Mouse (Mus musculus): ENCODE measurements around the gene Bicc1. TPM values are rescaled to one million over a fixed set of nuclear protein-coding genes. Genes with fewer than 3 reads are reported as not detected.
A peak's percentile ranks its signal among the peaks of the same experiment; 100 is the strongest.

Gene Bicc1
- total RNA-seq, 2 experiments from 2014 or later = 18.6 to 20.6 TPM

DNA sequence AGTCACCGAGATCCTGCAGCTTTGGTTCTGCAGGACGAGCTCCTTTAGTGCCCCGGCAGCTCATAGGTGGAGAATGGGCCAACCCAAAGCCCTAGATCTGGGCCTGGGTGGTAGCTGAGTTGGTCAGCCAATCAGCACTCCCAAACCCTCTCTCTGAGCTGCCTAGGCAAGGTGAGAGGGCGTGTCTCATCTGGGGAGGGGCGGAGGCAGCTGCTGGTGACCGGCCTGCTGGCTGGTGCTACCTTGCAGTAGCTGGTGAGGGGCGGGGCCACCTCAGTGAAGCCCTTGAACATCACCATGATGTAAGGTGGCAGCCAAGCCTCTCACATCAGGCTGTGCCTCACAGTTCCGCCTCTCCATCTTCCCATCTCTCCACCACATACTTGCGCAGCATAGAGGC, 29.2 kb downstream of the Bicc1 start:
- DNase-seq = no peak
- intact Hi-C loops (cut with DNase I; ENCODE audit: low total_unique reads) = no loop called here

DNA sequence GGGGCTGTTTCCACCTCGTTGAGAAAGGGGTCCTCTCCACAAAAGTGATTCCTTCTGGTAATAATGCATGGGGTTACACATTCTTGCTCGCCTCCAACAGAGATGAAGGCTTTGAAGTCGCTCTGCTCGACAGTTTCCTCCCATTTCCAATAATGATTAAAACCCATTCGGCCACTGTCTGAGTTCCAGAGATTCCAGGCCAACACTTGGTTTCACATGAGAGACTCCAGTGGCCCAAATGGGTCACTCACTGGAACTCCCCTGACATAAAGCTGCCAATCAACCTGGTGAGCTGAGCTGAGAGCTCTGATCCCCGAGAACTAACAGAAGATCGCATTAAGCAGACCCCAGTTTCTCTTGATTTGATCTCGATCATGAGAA, 31.6 kb downstream of the Bicc1 start:
- DNase-seq = no peak
- intact Hi-C loops (cut with DNase I; ENCODE audit: low total_unique reads) = no loop called here

DNA sequence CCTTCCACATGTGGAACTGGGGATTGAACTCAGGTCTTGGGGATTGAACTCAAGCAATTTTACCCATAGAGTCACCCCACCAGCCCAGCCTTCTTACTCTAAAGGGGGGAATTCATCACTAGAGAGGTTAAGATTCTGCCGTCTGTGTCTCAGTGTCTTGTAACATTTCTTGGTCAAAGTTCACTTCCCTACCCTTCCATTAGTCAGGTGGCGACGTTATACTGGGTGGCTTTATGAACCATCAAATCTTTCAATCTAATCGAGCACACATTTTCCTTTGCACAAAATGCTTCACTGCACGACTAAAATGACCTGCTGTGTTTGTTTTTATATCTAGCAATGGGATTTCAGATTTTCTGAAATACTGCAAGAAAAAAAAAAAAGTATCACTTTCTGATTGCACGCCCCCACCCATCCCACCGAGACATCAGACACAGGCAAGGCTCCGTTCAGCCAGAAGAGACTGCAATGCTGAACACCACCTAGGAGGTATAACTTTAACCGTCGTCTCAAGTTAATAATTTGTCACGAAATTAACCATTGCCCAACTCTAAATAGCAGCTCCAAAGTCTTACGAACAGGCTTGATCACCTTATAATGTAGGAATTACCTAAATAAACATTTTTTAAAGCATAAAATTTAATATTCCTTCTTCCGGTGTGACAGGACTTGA, 32.1 kb downstream of the Bicc1 start:
- DNase-seq = no peak
- intact Hi-C loops (cut with DNase I; ENCODE audit: low total_unique reads) = no loop called here

DNA sequence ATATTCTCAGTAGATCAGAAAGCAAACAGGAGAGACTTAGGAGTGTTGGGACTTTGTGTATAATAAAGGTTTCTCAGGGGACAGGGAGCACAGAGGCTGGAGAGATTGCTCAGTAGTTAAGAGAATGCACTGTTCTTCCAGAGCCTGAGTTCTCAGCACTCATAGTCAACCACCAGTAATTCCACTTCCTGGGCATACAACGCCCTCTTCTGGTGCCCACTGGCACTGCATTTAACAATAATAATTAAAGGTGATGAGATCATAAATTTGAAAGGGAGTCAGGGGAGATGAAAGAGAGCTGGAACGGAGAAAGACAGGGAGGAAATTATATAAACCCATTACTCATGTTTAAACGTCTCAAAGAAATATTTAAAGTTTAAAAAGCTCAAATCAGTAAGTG, 35.5 kb downstream of the Bicc1 start:
- intact Hi-C loops (cut with DNase I; ENCODE audit: low total_unique reads) = no loop called here
- DNase-seq = no peak

GRCm38 (mm10) chr10:71123395-71123794, 36.1 kb downstream of the Bicc1 start:
- DNase-seq = peak; percentile 32

DNA sequence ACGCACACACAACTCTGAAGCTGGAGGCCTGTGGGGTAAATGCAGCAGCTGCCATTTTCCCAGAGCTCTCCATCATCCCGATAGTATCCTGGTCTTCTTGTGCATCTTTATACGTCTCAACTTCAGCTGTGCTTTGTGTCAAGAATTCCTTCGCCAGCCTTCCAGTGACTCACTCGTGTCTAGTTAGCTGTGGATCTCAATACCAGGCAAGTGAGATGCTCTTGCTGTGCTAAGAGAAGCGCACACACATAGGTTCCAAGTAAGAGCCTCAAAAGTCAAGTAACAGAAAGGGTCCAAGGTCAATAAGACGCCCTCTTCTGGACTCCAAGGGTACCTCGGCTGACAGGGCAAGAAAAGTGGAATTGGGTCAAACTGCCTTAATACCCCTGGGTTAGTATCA, 37.0 kb downstream of the Bicc1 start:
- intact Hi-C loops (cut with DNase I; ENCODE audit: low total_unique reads) = no loop called here
- no peak for DNase-seq

More at GRCm38 (mm10) chr10:71123395-71123794, 36.1 kb downstream of the Bicc1 start:
- intact Hi-C loops (cut with DNase I; ENCODE audit: low total_unique reads) = no loop called here

- no peak for DNase-seq
- intact Hi-C loops (cut with DNase I; ENCODE audit: low total_unique reads) = no loop called here
Observed at GRCm38 (mm10) chr10:71120769-71121165, 38.7 kb downstream of the Bicc1 start.

- intact Hi-C loops (cut with DNase I; ENCODE audit: low total_unique reads) = no loop called here
- DNase-seq = no peak
Observed at GRCm38 (mm10) chr10:71120121-71120768, 39.3 kb downstream of the Bicc1 start.

DNA sequence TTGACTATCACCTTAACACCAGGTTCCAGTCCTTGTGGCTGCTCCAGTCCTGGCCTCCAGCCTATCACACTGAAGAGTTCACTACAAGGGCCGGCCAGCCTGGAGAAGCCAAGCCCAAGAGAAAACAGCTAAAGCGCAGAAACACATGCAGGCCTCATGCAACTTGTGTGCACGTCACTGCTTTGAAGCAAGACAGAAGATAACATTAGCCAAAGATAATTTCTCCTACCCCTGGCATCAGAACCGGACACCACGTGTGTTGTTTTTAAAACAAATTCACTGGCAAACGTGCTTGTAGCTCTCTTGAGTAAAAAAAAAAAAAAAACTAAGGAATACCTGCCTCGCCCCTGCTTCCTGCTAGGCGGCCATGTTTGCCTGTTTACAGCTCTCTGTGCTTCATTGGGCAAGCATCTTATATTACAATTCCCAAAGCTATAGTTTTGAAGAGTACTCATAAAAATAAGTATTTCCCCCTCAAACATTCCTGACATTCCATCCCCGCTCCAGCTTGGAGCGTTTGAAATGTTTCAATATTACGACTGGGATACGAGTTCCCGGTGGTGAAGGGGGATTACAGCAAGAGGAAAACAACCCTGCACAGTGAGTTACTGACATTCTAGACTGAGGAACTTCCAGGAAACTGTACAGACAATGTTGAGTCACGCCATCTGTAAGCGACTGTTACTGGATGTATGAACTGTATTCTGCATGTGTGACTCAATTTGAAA, 40.2 kb downstream of the Bicc1 start:
- intact Hi-C loops (cut with DNase I; ENCODE audit: low total_unique reads) = no loop called here
- no peak for DNase-seq

DNA sequence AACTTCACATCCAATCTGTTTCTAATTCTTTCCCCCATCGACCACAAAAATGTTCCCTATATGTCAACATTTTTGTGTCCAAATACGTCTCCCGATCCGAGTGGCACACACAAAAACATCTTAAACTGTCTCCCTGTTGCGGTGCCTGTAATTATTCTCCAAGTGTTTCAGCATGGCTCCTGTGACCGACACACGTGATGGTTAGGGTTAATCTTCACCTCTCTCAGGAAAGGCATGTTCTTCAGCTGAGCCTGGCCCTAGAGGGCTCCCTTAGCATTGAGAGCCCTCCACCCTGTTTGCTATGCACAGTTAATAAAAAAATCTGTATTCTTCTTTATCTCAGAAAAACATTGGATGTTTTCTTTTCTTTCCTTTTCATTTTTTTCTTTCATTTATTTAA, 41.7 kb downstream of the Bicc1 start:
- DNase-seq = no peak
- intact Hi-C loops (cut with DNase I; ENCODE audit: low total_unique reads) = no loop called here

DNA sequence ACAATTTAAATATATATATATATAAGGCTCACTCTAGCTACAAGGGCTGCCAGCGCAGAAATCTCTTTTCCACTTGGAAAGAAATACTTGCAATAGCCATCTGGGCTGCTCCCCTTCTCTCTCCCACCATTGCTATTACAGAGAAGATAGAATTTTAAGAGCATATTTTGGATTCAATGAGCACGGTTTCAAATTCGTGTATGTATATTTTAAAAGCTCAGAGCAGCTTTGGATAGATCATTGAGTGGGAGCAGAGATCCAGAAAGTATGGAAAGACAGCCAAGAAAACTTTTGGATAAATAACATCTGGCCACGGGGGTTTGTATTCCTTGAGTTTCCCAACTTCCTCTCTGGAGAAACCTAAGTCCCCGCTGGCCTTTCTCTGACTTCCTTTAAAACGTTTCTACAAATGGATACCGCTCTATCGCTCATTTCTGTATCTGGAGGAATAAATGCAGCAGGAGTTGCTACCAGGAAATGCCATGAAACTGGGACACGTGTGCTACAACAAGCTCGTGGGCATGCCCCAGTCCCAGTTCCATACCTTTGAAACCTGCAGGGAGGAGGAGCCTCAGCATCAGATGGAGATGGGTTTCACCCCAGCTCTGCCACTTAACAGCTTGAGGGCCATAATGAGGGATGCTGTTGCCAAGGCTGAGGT, 45.1 kb downstream of the Bicc1 start:
- intact Hi-C loops (cut with DNase I; ENCODE audit: low total_unique reads) = no loop called here
- no peak for DNase-seq

- no peak for DNase-seq
- intact Hi-C loops (cut with DNase I; ENCODE audit: low total_unique reads) = no loop called here
Observed at GRCm38 (mm10) chr10:71106491-71107205, 52.9 kb downstream of the Bicc1 start.

DNA sequence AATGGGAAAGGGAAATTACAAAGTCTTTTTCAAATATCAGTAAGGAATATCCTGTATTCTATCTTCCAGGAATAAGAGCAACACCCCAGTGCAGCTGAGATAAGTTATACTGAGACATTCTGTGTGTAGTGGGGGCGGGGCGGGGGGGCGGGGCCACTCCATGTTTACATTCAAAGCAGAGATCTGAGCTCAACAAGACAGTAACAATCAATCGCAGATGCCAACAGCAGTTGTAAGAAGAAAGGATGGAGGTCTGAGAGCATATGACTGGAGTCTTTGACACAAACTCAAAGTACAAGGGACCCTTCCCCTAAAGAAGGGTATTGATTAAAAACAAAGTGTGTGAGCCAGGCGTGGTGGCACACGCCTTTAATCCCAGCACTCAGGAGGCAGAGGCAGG, 54.7 kb downstream of the Bicc1 start:
- DNase-seq = no peak
- intact Hi-C loops (cut with DNase I; ENCODE audit: low total_unique reads) = no loop called here

DNA sequence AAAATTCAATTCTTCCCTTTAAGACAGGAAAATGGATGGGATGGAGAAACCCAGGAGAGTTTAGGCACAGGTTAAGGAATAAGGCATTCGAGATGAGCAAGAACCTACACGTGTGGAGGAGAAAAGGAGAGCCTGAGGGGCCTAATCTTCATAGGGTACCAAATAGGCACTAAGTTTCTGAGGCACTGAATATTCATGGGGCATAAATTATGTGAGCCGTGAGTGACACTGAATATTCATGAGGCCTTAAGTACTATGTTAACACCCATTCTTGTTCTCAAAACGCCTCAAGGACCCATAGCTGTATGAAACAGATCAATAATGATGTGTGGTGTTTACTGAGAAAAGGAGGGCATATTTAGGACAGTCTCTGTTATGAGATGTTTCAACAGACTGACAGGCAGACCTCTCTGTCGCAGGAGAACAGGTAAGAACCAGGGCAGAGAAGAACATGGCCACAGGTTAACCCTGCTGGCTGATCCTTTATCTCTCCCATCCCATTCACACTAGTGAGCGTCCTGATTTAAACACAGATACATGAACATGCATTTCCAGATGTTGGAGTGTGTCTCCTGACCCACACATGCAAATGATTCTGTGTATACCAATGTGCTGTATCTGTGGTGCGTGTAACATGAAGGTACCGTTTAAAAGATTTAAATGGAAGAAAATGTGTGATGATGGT, 58.5 kb downstream of the Bicc1 start:
- intact Hi-C loops (cut with DNase I; ENCODE audit: low total_unique reads) = no loop called here
- DNase-seq = no peak

DNA sequence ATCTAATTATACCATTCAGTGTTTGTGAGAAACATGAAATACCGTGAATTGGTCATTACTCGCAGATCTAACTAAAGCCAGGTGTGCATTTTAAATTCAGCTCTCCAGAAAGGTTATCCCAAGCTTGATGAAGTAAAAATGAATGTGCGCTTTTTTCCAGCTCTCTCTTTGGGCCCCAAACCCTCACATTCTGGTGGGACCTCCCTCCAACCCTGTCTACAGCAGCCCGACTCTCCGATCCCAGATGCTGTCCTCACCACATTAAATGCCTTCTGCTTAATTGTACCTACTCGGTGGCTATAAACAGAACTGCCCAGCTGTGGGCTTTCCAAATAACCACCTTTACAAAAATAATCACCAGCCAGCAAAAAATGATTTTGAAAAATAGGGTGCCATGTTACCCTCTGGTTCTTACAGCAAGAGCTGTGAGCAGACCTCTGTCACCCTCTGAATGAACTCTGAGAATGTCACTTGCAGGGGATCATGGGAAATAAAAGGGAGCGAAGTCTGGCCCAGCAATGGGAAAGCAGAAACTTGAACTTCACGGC, 64.7 kb downstream of the Bicc1 start:
- DNase-seq = no peak
- intact Hi-C loops (cut with DNase I; ENCODE audit: low total_unique reads) = no loop called here

GRCm38 (mm10) chr10:71093312-71093711, 66.2 kb downstream of the Bicc1 start:
- intact Hi-C loops (cut with DNase I; ENCODE audit: low total_unique reads) = no loop called here
- no peak for DNase-seq

DNA sequence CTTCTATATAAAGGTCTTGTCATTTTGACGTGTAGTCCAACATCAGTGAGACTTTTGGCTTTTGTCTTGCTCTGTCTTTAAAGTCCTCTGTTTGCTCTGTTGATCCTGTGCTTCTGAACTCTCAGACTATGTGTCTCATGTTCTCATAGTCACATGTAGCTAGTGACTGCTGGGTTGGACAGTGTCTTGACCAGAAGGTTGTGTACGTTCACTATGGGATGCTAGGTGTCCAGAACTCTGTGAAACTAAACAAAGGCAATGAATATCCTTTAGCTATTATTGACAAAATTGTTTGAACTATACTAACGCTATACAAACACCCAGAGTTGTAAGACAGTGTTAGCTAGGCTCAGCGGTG, 72.2 kb downstream of the Bicc1 start:
- DNase-seq = no peak

DNA sequence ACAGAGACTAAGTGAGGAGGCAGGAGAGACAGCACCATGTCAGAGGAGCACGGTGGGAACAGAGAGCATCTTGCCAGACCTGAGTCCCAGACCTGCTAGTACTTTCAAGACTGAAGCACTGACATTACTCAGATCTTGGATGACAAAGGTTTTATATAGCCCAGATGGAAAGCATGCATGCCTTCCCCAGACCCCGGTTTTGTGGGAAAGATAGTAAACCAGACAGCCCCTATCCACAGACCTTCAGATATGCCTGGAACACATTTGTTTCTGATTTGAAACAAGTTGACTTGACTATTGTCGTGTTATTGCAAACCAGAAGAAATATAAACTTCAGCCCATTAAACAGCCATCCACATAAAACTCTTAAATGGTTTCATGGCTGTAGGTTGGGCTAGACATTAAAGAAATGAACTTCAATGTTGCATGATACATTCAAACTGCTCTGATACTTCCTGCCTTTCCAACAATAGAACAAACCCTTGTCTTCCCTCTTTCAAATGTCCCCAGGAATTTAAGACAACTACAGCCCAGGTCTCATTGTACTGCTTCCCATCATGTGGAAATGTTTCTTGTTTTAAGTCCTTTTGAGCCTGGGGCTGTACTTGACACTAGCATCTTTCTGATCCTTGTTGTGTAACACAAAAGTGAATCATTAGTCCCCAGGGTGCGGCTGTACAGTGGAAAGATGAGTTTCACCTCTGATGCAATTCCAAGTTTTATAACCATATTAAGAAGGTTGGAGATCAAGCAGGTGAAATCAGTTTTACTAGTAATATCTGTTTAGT, 72.7 kb downstream of the Bicc1 start:
- DNase-seq = no peak
- intact Hi-C loops (cut with DNase I; ENCODE audit: low total_unique reads) = no loop called here

More for the DNA sequence above, 72.2 kb downstream of the Bicc1 start:
- intact Hi-C loops (cut with DNase I; ENCODE audit: low total_unique reads) = no loop called here
